Mouse (Mus musculus): Measurements from ENCODE around the gene Galnt7. TPM values are rescaled to one million over a fixed set of nuclear protein-coding genes. Genes with fewer than 3 reads are reported as not detected.

Gene Galnt7
- polyA plus RNA-seq, 1 experiment from 2014 or later, result 25.6 TPM

DNA sequence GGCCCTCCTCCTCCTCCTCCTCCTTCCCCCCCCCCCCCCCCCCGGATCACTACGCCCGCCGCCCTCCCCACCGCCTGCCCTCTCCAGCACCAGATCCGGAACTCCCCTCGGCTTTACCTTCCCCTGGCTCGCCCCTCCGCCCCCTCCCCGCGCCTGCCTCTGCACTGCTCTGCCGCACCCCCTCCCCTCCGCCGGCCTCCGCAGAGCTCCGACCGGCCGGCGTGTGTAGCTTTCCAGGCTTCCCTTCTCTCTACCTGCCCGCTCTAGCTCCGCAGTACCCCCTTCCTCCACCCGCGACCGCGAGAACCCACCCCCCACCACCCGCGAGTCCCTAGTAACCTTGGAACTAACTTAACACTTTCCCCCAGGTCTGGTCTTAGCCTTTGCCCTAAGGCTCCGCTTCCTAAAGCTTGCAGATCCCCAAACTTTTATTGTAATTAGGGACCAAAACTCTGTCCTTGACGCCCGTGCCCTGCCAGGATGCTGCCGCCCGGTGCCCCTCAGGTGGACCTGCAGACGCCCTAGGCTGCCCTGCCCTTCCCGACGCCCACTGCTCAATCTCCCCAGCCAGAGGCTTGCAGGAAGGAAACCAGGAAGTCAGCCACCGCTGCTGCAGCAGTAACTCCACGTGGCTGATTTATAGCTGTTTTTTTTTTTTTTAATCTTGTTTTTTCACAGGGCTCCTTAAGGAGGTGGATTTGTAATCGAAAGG lies 380 bp upstream of the Galnt7 start:
- H3K27ac ChIP-seq (ENCODE audit: low read depth, low read length), result peak overlapping the region; percentile 98
- under 1% methylated on average over 23 of the region's 38 CpGs for WGBS
- H3K9ac ChIP-seq (ENCODE audit: low read depth, low read length), result peak overlapping the region; percentile 98
- no peaks in the 10 kb centered on the region for H3K27me3 ChIP-seq (ENCODE audit: control insufficient read depth, insufficient read depth, low read length)
- H3K36me3 ChIP-seq (ENCODE audit: control insufficient read depth, insufficient read depth, low read length), result no peaks in the 10 kb centered on the region; the same call in 1 of the 2 replicates
- ATAC-seq (ENCODE audit: low FRiP score, low TSS enrichment), result peak; percentile 84
- H3K4me3 ChIP-seq (ENCODE audit: low read length), result peak overlapping the region; percentile 93
- peaks cover 9% of the 10 kb centered on the region; the same call in 1 of the 2 replicates for H3K4me1 ChIP-seq (ENCODE audit: control insufficient read depth, insufficient read depth, low read length)
- no peaks in the 10 kb centered on the region for H3K9me3 ChIP-seq (ENCODE audit: control insufficient read depth, low read length)
- H3K4me2 ChIP-seq (replicated peaks; ENCODE audit: low read depth, low read length), result peak overlapping the region; percentile 82

GRCm38 (mm10) chr8:57651689-57652455 lies 960 bp downstream of the Galnt7 start:
- H3K27me3 ChIP-seq (ENCODE audit: control insufficient read depth, insufficient read depth, low read length), result no peaks in the 10 kb centered on the region
- H3K4me3 ChIP-seq (ENCODE audit: low read length), result peak overlapping the region; percentile 93
- H3K4me1 ChIP-seq (ENCODE audit: control insufficient read depth, insufficient read depth, low read length), result peaks cover 18% of the 10 kb centered on the region
- H3K9ac ChIP-seq (ENCODE audit: low read depth, low read length), result peak overlapping the region; percentile 98
- no peaks in the 10 kb centered on the region for H3K36me3 ChIP-seq (ENCODE audit: control insufficient read depth, insufficient read depth, low read length)
- peak overlapping the region; percentile 98 for H3K27ac ChIP-seq (ENCODE audit: low read depth, low read length)
- peak; percentile 81 for ATAC-seq (ENCODE audit: low FRiP score, low TSS enrichment)
- under 1% methylated on average over 89 of the region's 91 CpGs for WGBS
- H3K9me3 ChIP-seq (ENCODE audit: control insufficient read depth, low read length), result no peaks in the 10 kb centered on the region
- H3K4me2 ChIP-seq (replicated peaks; ENCODE audit: low read depth, low read length), result peak overlapping the region; percentile 82

DNA sequence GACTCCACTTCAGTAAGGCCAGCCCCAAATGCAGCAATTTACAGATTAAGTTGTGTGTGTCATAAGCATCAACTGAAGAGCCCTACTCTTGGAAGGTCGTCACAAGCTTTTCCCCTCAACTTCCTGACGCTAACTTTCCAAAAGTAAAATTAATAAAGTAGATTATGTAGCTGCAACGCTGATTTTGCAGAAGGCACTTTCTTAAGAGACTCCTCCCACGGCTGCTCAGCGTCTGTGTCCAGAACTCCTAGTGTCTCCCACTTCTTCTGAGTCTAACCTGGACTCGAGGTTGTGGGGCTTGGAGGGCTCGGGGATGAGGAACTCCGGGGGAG lies 1.5 kb downstream of the Galnt7 start:
- Histone ChIP-seq H3K9ac (ENCODE audit: low read depth, low read length) (peak overlapping the region; percentile 98), H3K27ac (ENCODE audit: low read depth, low read length) (peak overlapping the region; percentile 98), H3K4me1 (ENCODE audit: control insufficient read depth, insufficient read depth, low read length) (peaks cover 19% of the 10 kb centered on the region), H3K4me2 (replicated peaks; ENCODE audit: low read depth, low read length) (peak overlapping the region; percentile 82), H3K4me3 (ENCODE audit: low read length) (peak overlapping the region; percentile 93), H3K36me3 (ENCODE audit: control insufficient read depth, insufficient read depth, low read length) (no peaks in the 10 kb centered on the region), H3K9me3 (ENCODE audit: control insufficient read depth, low read length) (no peaks in the 10 kb centered on the region), H3K27me3 (ENCODE audit: control insufficient read depth, insufficient read depth, low read length) (no peaks in the 10 kb centered on the region)
- no peak; the same call in 1 of the 2 replicates for ATAC-seq (ENCODE audit: low FRiP score, low TSS enrichment)
- under 1% methylated on average over 8 of the region's 8 CpGs for WGBS

DNA sequence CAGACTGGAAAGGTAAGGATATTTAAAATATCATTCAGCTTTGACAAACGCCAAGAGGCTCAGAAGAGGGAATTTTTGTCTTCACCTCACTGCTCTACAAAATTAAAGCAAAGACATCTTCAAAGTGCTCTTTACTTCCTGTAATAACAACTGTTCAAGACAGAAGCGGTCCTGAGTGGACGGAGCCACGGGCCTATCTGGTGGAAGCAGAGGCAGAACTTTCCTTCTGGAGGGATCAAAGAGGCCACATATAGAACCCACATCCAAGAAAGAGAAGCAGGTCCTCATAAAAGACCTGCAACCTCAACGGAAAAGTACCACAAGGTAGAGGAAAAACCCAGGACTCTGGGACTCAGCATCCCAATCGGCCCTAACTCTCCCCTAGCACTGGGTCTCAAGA lies 2.6 kb downstream of the Galnt7 start:
- Histone ChIP-seq H3K9me3 (ENCODE audit: control insufficient read depth, low read length) (no peaks in the 10 kb centered on the region), H3K27me3 (ENCODE audit: control insufficient read depth, insufficient read depth, low read length) (no peaks in the 10 kb centered on the region), H3K4me1 (ENCODE audit: control insufficient read depth, insufficient read depth, low read length) (peaks cover 19% of the 10 kb centered on the region), H3K36me3 (ENCODE audit: control insufficient read depth, insufficient read depth, low read length) (no peaks in the 10 kb centered on the region), H3K4me2 (replicated peaks; ENCODE audit: low read depth, low read length) (no peak overlapping the region), H3K4me3 (ENCODE audit: low read length) (no peak overlapping the region), H3K27ac (ENCODE audit: low read depth, low read length) (no peak overlapping the region), H3K9ac (ENCODE audit: low read depth, low read length) (no peak overlapping the region)
- WGBS, result 78% methylated on average over 6 of the region's 6 CpGs
- no peak for ATAC-seq (ENCODE audit: low FRiP score, low TSS enrichment)

DNA sequence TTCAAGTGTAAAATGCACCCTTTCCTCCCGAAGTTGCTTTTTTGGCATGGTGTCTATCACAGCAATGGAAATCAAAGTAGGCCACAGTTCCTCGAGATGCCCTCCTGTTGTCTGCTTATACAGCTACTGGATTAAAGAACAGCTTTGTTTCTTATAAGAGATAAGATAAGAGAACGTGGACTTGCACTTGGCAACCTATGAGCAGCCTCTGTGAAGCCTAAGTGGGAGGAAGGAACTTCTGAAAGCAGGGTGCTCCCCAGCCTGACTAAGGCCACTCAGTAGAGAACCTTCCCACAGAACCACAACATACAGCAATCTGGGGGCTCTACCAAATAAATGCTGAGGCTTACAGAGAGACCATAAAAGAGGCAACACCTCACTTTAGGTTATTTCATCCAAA lies 5.3 kb downstream of the Galnt7 start:
- H3K36me3 ChIP-seq (ENCODE audit: control insufficient read depth, insufficient read depth, low read length), result no peaks in the 10 kb centered on the region
- H3K9ac ChIP-seq (ENCODE audit: low read depth, low read length), result no peak overlapping the region
- no peak overlapping the region for H3K4me2 ChIP-seq (replicated peaks; ENCODE audit: low read depth, low read length)
- H3K27ac ChIP-seq (ENCODE audit: low read depth, low read length), result no peak overlapping the region
- no peaks in the 10 kb centered on the region for H3K9me3 ChIP-seq (ENCODE audit: control insufficient read depth, low read length)
- H3K4me1 ChIP-seq (ENCODE audit: control insufficient read depth, insufficient read depth, low read length), result peaks cover 10% of the 10 kb centered on the region; the same call in 1 of the 2 replicates
- no peaks in the 10 kb centered on the region for H3K27me3 ChIP-seq (ENCODE audit: control insufficient read depth, insufficient read depth, low read length)
- H3K4me3 ChIP-seq (ENCODE audit: low read length), result no peak overlapping the region
- WGBS, result 52% methylated on average over 3 of the region's 3 CpGs
- no peak for ATAC-seq (ENCODE audit: low FRiP score, low TSS enrichment)

GRCm38 (mm10) chr8:57644281-57644680 lies 8.6 kb downstream of the Galnt7 start:
- Histone ChIP-seq H3K9ac (ENCODE audit: low read depth, low read length) (no peak overlapping the region), H3K27ac (ENCODE audit: low read depth, low read length) (no peak overlapping the region), H3K4me2 (replicated peaks; ENCODE audit: low read depth, low read length) (no peak overlapping the region), H3K27me3 (ENCODE audit: control insufficient read depth, insufficient read depth, low read length) (no peaks in the 10 kb centered on the region), H3K9me3 (ENCODE audit: control insufficient read depth, low read length) (no peaks in the 10 kb centered on the region), H3K36me3 (ENCODE audit: control insufficient read depth, insufficient read depth, low read length) (no peaks in the 10 kb centered on the region), H3K4me3 (ENCODE audit: low read length) (no peak overlapping the region), H3K4me1 (ENCODE audit: control insufficient read depth, insufficient read depth, low read length) (peaks cover 10% of the 10 kb centered on the region; the same call in 1 of the 2 replicates)
- ATAC-seq (ENCODE audit: low FRiP score, low TSS enrichment), result no peak
- 71% methylated on average over 6 of the region's 6 CpGs for WGBS

- Histone ChIP-seq H3K4me2 (replicated peaks; ENCODE audit: low read depth, low read length) (no peak overlapping the region), H3K27me3 (ENCODE audit: control insufficient read depth, insufficient read depth, low read length) (no peaks in the 10 kb centered on the region), H3K36me3 (ENCODE audit: control insufficient read depth, insufficient read depth, low read length) (no peaks in the 10 kb centered on the region), H3K4me3 (ENCODE audit: low read length) (no peak overlapping the region), H3K4me1 (ENCODE audit: control insufficient read depth, insufficient read depth, low read length) (peaks cover 10% of the 10 kb centered on the region; the same call in 1 of the 2 replicates), H3K9ac (ENCODE audit: low read depth, low read length) (no peak overlapping the region), H3K9me3 (ENCODE audit: control insufficient read depth, low read length) (no peaks in the 10 kb centered on the region), H3K27ac (ENCODE audit: low read depth, low read length) (no peak overlapping the region)
- 62% methylated on average over 5 of the region's 5 CpGs for WGBS
- no peak for ATAC-seq (ENCODE audit: low FRiP score, low TSS enrichment)
These were observed 10.1 kb downstream of the Galnt7 start for GRCm38 (mm10) chr8:57642722-57643121.

DNA sequence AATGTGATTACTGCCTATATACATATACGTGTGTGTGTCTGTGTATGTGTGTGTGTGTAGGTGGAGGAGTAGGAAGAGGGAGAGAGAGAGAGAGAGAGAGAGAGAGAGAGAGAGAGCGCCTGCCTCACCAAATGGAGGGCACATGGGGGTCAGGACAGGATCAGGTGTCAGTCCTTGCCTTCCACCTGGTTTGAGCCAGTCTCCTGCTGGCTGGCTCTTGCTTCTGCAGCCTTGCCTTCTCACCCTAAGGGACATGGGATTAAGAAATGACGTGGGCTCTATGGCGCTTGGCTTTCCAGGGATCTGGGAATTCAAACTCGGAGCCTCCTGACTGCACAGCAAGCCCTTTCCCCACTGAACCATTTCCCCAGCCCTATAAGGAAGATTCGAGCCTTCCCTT lies 13.9 kb downstream of the Galnt7 start:
- ATAC-seq (ENCODE audit: low FRiP score, low TSS enrichment), result 0 out of 2 replicates have a peak, but pooled peaks have one; percentile 43
- H3K36me3 ChIP-seq (ENCODE audit: control insufficient read depth, insufficient read depth, low read length), result no peaks in the 10 kb centered on the region
- no peak overlapping the region for H3K27ac ChIP-seq (ENCODE audit: low read depth, low read length)
- no peak overlapping the region for H3K4me3 ChIP-seq (ENCODE audit: low read length)
- no peak overlapping the region for H3K4me2 ChIP-seq (replicated peaks; ENCODE audit: low read depth, low read length)
- H3K27me3 ChIP-seq (ENCODE audit: control insufficient read depth, insufficient read depth, low read length), result no peaks in the 10 kb centered on the region
- WGBS, result 60% methylated on average over 6 of the region's 6 CpGs
- no peaks in the 10 kb centered on the region for H3K9me3 ChIP-seq (ENCODE audit: control insufficient read depth, low read length)
- H3K9ac ChIP-seq (ENCODE audit: low read depth, low read length), result no peak overlapping the region
- H3K4me1 ChIP-seq (ENCODE audit: control insufficient read depth, insufficient read depth, low read length), result peaks cover 7% of the 10 kb centered on the region; the same call in 1 of the 2 replicates
